Mouse (Mus musculus) E14TG2a.4 (cell line): ENCODE measurements at regions not wholly inside any gene's neighbourhood (a gene's known extent, or its start where the extent isn't known, plus 50 kb on each side); places are given as distances from the start of the nearest gene placed in this dataset.

ENCODE experiments used
- CTCF ChIP-seq: conservative IDR thresholded peaks from 2 replicates; pipeline ENCODE4 v1.5.1; 2014; ENCODE audit warnings: low read length
- NANOG ChIP-seq: IDR thresholded peaks from 2 replicates; pipeline ENCODE4 v1.6.1; 2014; ENCODE audit warnings: borderline replicate concordance, low read length, mixed read lengths
- POU5F1 ChIP-seq: IDR thresholded peaks from 2 replicates; pipeline ENCODE4 v1.6.1; 2014; ENCODE audit warnings: low read length, borderline replicate concordance

GRCm38 (mm10) chr3:18908737-18909136, 719.7 kb downstream of the 1700064H15Rik start:
- TF ChIP-seq CTCF (no peak), POU5F1 (no peak), NANOG (no peak)
